Mouse (Mus musculus) neural tube, embryonic 15.5 days (tissue): ENCODE measurements around the gene Kcnk7. TPM values are rescaled to one million over a fixed set of nuclear protein-coding genes. Genes with fewer than 3 reads are reported as not detected.
"Not testable (repeated sequence)": the region's sequence is repeated elsewhere in the genome, so short reads cannot be mapped to it uniquely, and the experiment has no call there.

Experiments used
- ATAC-seq: fragments of 200-750 bp; cut with Nextera tagmentation; 2 replicates; pipeline ENCODE4 v1.8.0; 2017; ENCODE audit warnings: mild to moderate bottlenecking, moderate TSS enrichment, moderate library complexity; ENCODE audit not compliant: low FRiP score
- H3K27ac ChIP-seq: fragments of 300-500 bp; sonication (generic); replicated peaks from 2 replicates; pipeline ENCODE4 v1.5.1; 2015; ENCODE audit warnings: mild to moderate bottlenecking, inconsistent platforms
- H3K27me3 ChIP-seq: fragments of 300-500 bp; sonication (generic); replicated peaks from 2 replicates; pipeline ENCODE4 v1.6.1; 2015; ENCODE audit warnings: inconsistent platforms
- H3K36me3 ChIP-seq: fragments of 300-500 bp; sonication (generic); 2 replicates; pipeline ENCODE4 v1.6.1; 2015; ENCODE audit warnings: inconsistent platforms
- H3K4me1 ChIP-seq: fragments of 300-500 bp; sonication (generic); 2 replicates; pipeline ENCODE4 v1.6.1; 2015; ENCODE audit warnings: inconsistent platforms
- H3K4me2 ChIP-seq: fragments of 300-500 bp; sonication (generic); 2 replicates; pipeline ENCODE4 v1.6.1; 2015; ENCODE audit warnings: inconsistent platforms, mild to moderate bottlenecking, moderate library complexity
- H3K4me3 ChIP-seq: fragments of 300-500 bp; sonication (generic); replicated peaks from 2 replicates; pipeline ENCODE4 v1.5.1; 2015; ENCODE audit warnings: mild to moderate bottlenecking, inconsistent platforms
- H3K9ac ChIP-seq: fragments of 300-500 bp; sonication (generic); replicated peaks from 2 replicates; pipeline ENCODE4 v1.6.1; 2015; ENCODE audit warnings: mild to moderate bottlenecking, inconsistent platforms
- H3K9me3 ChIP-seq: fragments of 300-500 bp; sonication (generic); replicated peaks from 2 replicates; pipeline ENCODE4 v1.6.1; 2016; ENCODE audit warnings: inconsistent platforms
- WGBS: fragments of 180-500 bp; shearing (Covaris S2); methylation state at CpG from one replicate; pipeline ENCODE4 v1.1.7; 2015; ENCODE audit warnings: mixed read lengths; 5-methylcytosine and 5-hydroxymethylcytosine counted together
- polyA plus RNA-seq: library from polyadenylated mRNA; unstranded; fragments of >200 nt; fragmentation: Nextera tagmentation; extraction: Ambion mirVana; gene quantifications from 2 replicates; pipeline ENCODE4 v1.2.1, GENCODE M21; 2015

Gene Kcnk7
- polyA plus RNA-seq, 1 experiment from 2014 or later: 0.35 TPM

DNA sequence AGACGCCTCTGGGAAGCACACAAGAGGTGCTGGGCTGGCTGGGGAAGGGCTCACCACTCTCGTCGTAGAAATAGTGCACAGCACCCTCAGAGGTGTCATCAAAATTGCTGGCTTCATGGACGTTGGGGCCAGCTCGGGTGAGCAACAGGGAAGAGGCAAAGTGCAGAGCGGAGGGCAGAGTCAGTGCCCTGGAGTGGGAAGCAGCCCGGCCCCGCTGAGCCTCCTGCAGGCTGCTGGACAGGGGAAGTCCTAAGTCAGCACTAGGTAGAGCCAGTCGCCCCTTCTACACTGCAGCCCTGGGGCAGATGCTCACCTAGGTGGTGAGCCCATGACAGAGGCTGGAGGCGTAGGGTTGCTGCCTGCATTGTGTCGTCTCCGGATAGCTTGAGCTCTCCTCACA lies 19.9 kb upstream of the Kcnk7 start:
- no peak overlapping the region for H3K4me2 ChIP-seq
- no peak overlapping the region for H3K27ac ChIP-seq
- no peaks in the 10 kb centered on the region for H3K27me3 ChIP-seq
- H3K4me3 ChIP-seq: no peak overlapping the region
- ATAC-seq: no peak
- no peak overlapping the region for H3K9ac ChIP-seq
- peaks cover 73% of the 10 kb centered on the region for H3K36me3 ChIP-seq
- no peaks in the 10 kb centered on the region for H3K9me3 ChIP-seq
- peaks cover 14% of the 10 kb centered on the region for H3K4me1 ChIP-seq
- WGBS: 95% methylated on average over 12 of the region's 12 CpGs

- Histone ChIP-seq H3K9me3 (no peaks in the 10 kb centered on the region), H3K27ac (no peak overlapping the region), H3K36me3 (peaks cover 66% of the 10 kb centered on the region), H3K9ac (no peak overlapping the region), H3K4me1 (peaks cover 21% of the 10 kb centered on the region), H3K27me3 (no peaks in the 10 kb centered on the region), H3K4me3 (no peak overlapping the region), H3K4me2 (no peak overlapping the region)
- 95% methylated on average over 13 of the region's 13 CpGs for WGBS
- no peak for ATAC-seq
Observed at GRCm38 (mm10) chr19:5684985-5685384, 19.2 kb upstream of the Kcnk7 start.

GRCm38 (mm10) chr19:5685431-5685830 lies 18.7 kb upstream of the Kcnk7 start:
- no peak overlapping the region for H3K9ac ChIP-seq
- H3K4me3 ChIP-seq: no peak overlapping the region
- H3K4me2 ChIP-seq: no peak overlapping the region
- no peak overlapping the region for H3K27ac ChIP-seq
- H3K27me3 ChIP-seq: no peaks in the 10 kb centered on the region
- peaks cover 62% of the 10 kb centered on the region for H3K36me3 ChIP-seq
- H3K4me1 ChIP-seq: peaks cover 26% of the 10 kb centered on the region
- H3K9me3 ChIP-seq: no peaks in the 10 kb centered on the region
- WGBS: 95% methylated on average over 19 of the region's 19 CpGs
- no peak for ATAC-seq

DNA sequence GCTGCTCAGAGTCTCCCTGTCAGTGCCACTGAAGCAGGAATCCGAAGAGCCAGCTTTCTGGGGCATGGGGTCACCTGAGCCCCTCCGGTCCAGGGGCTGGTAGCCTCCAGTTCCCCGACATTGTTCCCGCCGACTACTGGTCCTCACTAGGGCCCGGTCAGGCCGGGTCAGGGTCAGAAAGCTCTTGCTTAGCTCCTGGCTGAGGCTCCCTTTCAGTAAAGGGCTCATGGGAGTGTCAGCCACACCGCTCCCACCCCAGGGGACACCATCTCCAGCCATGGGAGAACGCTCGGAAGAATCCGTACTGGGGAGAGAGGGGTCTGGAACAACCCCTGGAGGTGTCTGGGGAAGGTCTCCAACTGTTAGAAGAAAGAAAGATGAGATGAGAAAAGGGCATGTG lies 18.3 kb upstream of the Kcnk7 start:
- Histone ChIP-seq H3K36me3 (peaks cover 57% of the 10 kb centered on the region), H3K4me2 (no peak overlapping the region), H3K9ac (no peak overlapping the region), H3K4me1 (peaks cover 30% of the 10 kb centered on the region), H3K27ac (no peak overlapping the region), H3K9me3 (no peaks in the 10 kb centered on the region), H3K27me3 (no peaks in the 10 kb centered on the region), H3K4me3 (no peak overlapping the region)
- no peak for ATAC-seq
- WGBS: 95% methylated on average over 11 of the region's 11 CpGs

DNA sequence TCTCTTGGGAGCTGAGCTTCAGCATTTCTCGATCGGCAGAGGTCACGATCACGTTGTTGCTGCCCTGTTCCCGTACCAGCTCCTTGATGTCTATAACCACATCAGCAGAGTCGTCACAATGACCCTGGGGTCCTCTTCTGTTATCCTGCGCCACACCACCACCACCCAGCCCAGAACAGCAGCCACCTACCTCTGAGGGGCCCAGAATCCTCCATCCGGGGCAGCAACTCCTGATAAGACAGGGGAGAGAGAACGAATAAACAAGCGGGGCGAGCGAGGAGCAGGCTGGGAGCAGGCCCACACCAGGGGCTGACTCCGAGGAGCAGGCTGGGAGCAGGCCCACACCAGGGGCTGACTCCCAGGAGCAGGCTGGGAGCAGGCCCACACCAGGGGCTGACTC lies 17.7 kb upstream of the Kcnk7 start:
- Histone ChIP-seq H3K27ac (no peak overlapping the region), H3K9me3 (no peaks in the 10 kb centered on the region), H3K4me3 (no peak overlapping the region), H3K9ac (no peak overlapping the region), H3K27me3 (no peaks in the 10 kb centered on the region), H3K4me1 (peaks cover 36% of the 10 kb centered on the region), H3K36me3 (peaks cover 51% of the 10 kb centered on the region), H3K4me2 (no peak overlapping the region)
- ATAC-seq: no peak
- WGBS: 93% methylated on average over 13 of the region's 13 CpGs

- H3K9ac ChIP-seq, H3K27me3 ChIP-seq, H3K27ac ChIP-seq, ATAC-seq, H3K9me3 ChIP-seq: not testable (repeated sequence)
- peak overlapping the region; percentile 86; the same call in 1 of the 2 replicates for H3K4me3 ChIP-seq
- WGBS: 94% methylated on average over 12 of the region's 12 CpGs
- peak overlapping the region; percentile 95 for H3K4me2 ChIP-seq
- peaks cover 46% of the 10 kb centered on the region for H3K36me3 ChIP-seq
- H3K4me1 ChIP-seq: peaks cover 41% of the 10 kb centered on the region
Observed at GRCm38 (mm10) chr19:5686954-5687353, 17.2 kb upstream of the Kcnk7 start.

DNA sequence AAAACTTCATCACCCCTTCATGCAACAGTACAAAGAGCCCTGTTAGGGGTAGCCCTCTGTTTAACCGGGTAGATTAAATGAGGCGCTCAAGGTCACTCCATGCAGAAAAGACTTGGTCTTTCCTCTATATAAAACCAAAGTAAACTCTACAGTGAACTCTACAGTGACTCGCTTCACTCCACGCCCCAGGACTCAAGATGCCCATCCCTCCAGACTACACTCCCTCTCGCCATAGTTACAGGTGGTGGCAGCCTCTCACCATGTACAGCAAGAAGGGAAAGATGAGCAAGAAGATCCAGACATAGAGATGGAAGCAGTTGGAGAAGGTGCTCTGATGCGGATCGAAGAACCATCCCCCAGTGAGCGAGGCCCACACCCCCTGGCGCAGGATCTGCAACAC lies 16.4 kb upstream of the Kcnk7 start:
- no peaks in the 10 kb centered on the region for H3K9me3 ChIP-seq
- WGBS: 16% methylated on average over 9 of the region's 9 CpGs
- H3K4me2 ChIP-seq: peak overlapping the region; percentile 95
- no peak for ATAC-seq
- peak overlapping the region; percentile 84 for H3K9ac ChIP-seq
- no peaks in the 10 kb centered on the region for H3K27me3 ChIP-seq
- H3K36me3 ChIP-seq: peaks cover 39% of the 10 kb centered on the region
- H3K4me1 ChIP-seq: peaks cover 49% of the 10 kb centered on the region
- H3K4me3 ChIP-seq: peak overlapping the region; percentile 86
- H3K27ac ChIP-seq: peak overlapping the region; percentile 91

- Histone ChIP-seq H3K27me3 (no peaks in the 10 kb centered on the region), H3K36me3 (peaks cover 39% of the 10 kb centered on the region), H3K27ac (peak within 1 kb of the TSS; percentile 91), H3K4me1 (peaks cover 55% of the 10 kb centered on the region), H3K9ac (peak within 1 kb of the TSS; percentile 84), H3K4me3 (peak within 1 kb of the TSS; percentile 86), H3K4me2 (peak within 1 kb of the TSS; percentile 95), H3K9me3 (no peaks in the 10 kb centered on the region)
- under 1% methylated on average over 69 of the region's 69 CpGs for WGBS
- peak; percentile 96 for ATAC-seq
Observed at GRCm38 (mm10) chr19:5688200-5689087, 15.7 kb upstream of the Kcnk7 start, which contains the start of the genes Map3k11 and Pcnx3. Gene Map3k11, plus strand, starts transcription at chr19:5688742. Gene Pcnx3, minus strand, starts transcription at chr19:5688908.

- peaks cover 60% of the 10 kb centered on the region for H3K4me1 ChIP-seq
- WGBS: 1% methylated on average over 7 of the region's 7 CpGs
- no peak for ATAC-seq
- peak overlapping the region; percentile 77 for H3K9ac ChIP-seq
- peak overlapping the region; percentile 86 for H3K4me3 ChIP-seq
- H3K9me3 ChIP-seq: no peaks in the 10 kb centered on the region
- peak overlapping the region; percentile 91 for H3K27ac ChIP-seq
- peak overlapping the region; percentile 95 for H3K4me2 ChIP-seq
- no peaks in the 10 kb centered on the region for H3K27me3 ChIP-seq
- peaks cover 39% of the 10 kb centered on the region for H3K36me3 ChIP-seq
Observed at GRCm38 (mm10) chr19:5689088-5689428, 15.1 kb upstream of the Kcnk7 start.

- H3K9me3 ChIP-seq: no peaks in the 10 kb centered on the region
- peak overlapping the region; percentile 77 for H3K9ac ChIP-seq
- no peaks in the 10 kb centered on the region for H3K27me3 ChIP-seq
- H3K4me1 ChIP-seq: peaks cover 60% of the 10 kb centered on the region
- ATAC-seq: peak; percentile 18; the same call in 1 of the 2 replicates
- 11% methylated on average over 42 of the region's 42 CpGs for WGBS
- peak overlapping the region; percentile 86 for H3K4me3 ChIP-seq
- peak overlapping the region; percentile 91 for H3K27ac ChIP-seq
- H3K36me3 ChIP-seq: peaks cover 37% of the 10 kb centered on the region
- H3K4me2 ChIP-seq: peak overlapping the region; percentile 95
Observed at GRCm38 (mm10) chr19:5689565-5690342, 14.4 kb upstream of the Kcnk7 start.

GRCm38 (mm10) chr19:5690343-5690735 lies 13.8 kb upstream of the Kcnk7 start:
- peaks cover 64% of the 10 kb centered on the region for H3K4me1 ChIP-seq
- WGBS: 80% methylated on average over 15 of the region's 15 CpGs

More at GRCm38 (mm10) chr19:5690343-5690735, 13.8 kb upstream of the Kcnk7 start:
- Histone ChIP-seq H3K27ac (peak overlapping the region; percentile 91), H3K9me3 (no peaks in the 10 kb centered on the region), H3K9ac (peak overlapping the region; percentile 77), H3K36me3 (peaks cover 31% of the 10 kb centered on the region), H3K27me3 (no peaks in the 10 kb centered on the region), H3K4me3 (peak overlapping the region; percentile 86), H3K4me2 (peak overlapping the region; percentile 95)
- no peak for ATAC-seq
